Mouse (Mus musculus): Measurements from ENCODE around the gene Zswim2. TPM values are rescaled to one million over a fixed set of nuclear protein-coding genes. Genes with fewer than 3 reads are reported as not detected.

The Zswim2 gene
- total RNA-seq (2023; ENCODE audit: inconsistent age): not detected in 4 replicates

GRCm38 (mm10) chr2:83940931-83941361 is at the start of gene Zswim2:
Gene Zswim2, minus strand, starts transcription at chr2:83941228.

GRCm38 (mm10) chr2:83990253-83990652 is 49.2 kb upstream of the Zswim2 start, which contains the start of gene Gm13691:
Gene Gm13691, plus strand, starts transcription at chr2:83990553.

GRCm38 (mm10) chr2:83984443-83984842 is 43.4 kb upstream of the Zswim2 start, which contains the start of gene Gm13697:
Gene Gm13697, plus strand, starts transcription at chr2:83984743.

DNA sequence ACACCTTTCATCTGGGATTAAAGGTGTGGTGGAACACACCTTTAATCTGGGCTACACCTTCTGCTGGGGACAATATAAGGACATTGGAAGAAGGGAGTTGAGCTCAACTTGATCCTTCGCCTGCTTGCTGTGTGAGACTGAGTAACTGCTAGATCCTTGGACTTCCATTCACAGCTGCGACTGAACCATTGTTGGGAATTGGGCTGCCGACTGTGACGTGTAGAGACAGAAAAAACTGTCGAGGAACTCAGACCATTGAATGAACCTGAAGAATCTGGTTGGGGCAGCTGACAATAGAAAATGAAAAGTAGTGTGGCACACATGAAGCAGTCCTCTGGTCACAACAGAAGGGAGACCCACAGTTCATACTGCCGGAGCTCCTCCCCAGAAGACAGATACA is 37.6 kb upstream of the Zswim2 start, which contains the start of gene Gm13694:
Gene Gm13694, plus strand, starts transcription at position 301 of the 400 bp plus-strand sequence.

GRCm38 (mm10) chr2:83972823-83973222 is 31.8 kb upstream of the Zswim2 start, which contains the start of gene Gm13696:
Gene Gm13696, plus strand, starts transcription at chr2:83973123.

DNA sequence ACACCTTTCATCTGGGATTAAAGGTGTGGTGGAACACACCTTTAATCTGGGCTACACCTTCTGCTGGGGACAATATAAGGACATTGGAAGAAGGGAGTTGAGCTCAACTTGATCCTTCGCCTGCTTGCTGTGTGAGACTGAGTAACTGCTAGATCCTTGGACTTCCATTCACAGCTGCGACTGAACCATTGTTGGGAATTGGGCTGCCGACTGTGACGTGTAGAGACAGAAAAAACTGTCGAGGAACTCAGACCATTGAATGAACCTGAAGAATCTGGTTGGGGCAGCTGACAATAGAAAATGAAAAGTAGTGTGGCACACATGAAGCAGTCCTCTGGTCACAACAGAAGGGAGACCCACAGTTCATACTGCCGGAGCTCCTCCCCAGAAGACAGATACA is 26.0 kb upstream of the Zswim2 start, which contains the start of gene Gm13695:
Gene Gm13695, plus strand, starts transcription at position 301 of the 400 bp plus-strand sequence.

GRCm38 (mm10) chr2:83961203-83961602 is 20.2 kb upstream of the Zswim2 start, which contains the start of gene Gm13693:
Gene Gm13693, plus strand, starts transcription at chr2:83961503.

GRCm38 (mm10) chr2:83955393-83955792 is 14.4 kb upstream of the Zswim2 start, which contains the start of gene Gm13698:
Gene Gm13698, plus strand, starts transcription at chr2:83955693.

Other genes with a start within 250 kb of the Zswim2 start
- gene Itgav, start 216.8 kb downstream of the Zswim2 start, total RNA-seq (2023; ENCODE audit: inconsistent age): 48.2 to 53.6 TPM (median 51.2 TPM) in 4 replicates
- gene Fam171b, start 128.6 kb downstream of the Zswim2 start, total RNA-seq (2023; ENCODE audit: inconsistent age): not detected in 4 replicates
- 2.6 to 3.1 TPM (median 3.0 TPM) in 4 replicates for gene Gm13698, start 14.5 kb upstream of the Zswim2 start, total RNA-seq (2023; ENCODE audit: inconsistent age)
- 2.6 to 3.1 TPM (median 3.0 TPM) in 4 replicates for gene Gm13693, start 20.3 kb upstream of the Zswim2 start, total RNA-seq (2023; ENCODE audit: inconsistent age)
- 2.6 TPM in 1 of 4 replicates, not detected in the others for gene Gm13695, start 26.1 kb upstream of the Zswim2 start, total RNA-seq (2023; ENCODE audit: inconsistent age)
- 2.6 to 3.1 TPM (median 3.0 TPM) in 4 replicates for gene Gm13696, start 31.9 kb upstream of the Zswim2 start, total RNA-seq (2023; ENCODE audit: inconsistent age)
- gene Gm13694, start 37.7 kb upstream of the Zswim2 start, total RNA-seq (2023; ENCODE audit: inconsistent age): 2.6 to 3.1 TPM (median 3.0 TPM) in 4 replicates
- gene Gm13697, start 43.5 kb upstream of the Zswim2 start, total RNA-seq (2023; ENCODE audit: inconsistent age): 2.6 to 3.1 TPM (median 3.0 TPM) in 4 replicates
- 2.6 to 3.1 TPM (median 3.0 TPM) in 4 replicates for gene Gm13691, start 49.3 kb upstream of the Zswim2 start, total RNA-seq (2023; ENCODE audit: inconsistent age)